Mouse (Mus musculus): ENCODE results near the gene Tgfbr3.

DNA sequence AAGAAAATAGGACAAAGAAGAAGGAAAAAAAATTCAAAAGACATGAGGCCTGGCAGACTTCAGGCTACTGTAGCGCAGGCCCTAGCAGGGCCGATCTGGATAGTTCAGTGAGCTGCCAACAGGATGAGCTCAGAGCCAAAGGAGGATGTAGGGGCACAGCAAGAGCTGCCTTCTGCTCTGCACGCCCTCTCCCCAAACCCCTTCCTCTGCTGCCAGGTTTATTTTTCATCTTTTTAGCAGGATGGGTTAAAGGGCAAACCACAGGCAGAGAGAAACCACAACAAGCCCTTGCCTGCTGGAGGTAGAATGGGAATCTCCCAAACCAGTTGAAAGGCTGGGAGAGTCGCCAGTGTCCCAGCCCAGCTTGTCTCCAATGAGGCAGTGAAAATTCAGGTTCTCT, 10.2 kb downstream of the Tgfbr3 start:
- TF ChIP-seq POLR2A (IDR thresholded peaks at IDR 0.05; ENCODE audit: low read depth, low read length) (no peak), CTCF (conservative IDR thresholded peaks at IDR 0.05; ENCODE audit: insufficient read depth, insufficient read length, low read depth, low read length) (no peak)

Data from kidney, adult 2 months (tissue).